Mouse (Mus musculus) hindbrain, embryonic 14.5 days (tissue): ENCODE measurements around the gene Ccdc65. TPM values are rescaled to one million over a fixed set of nuclear protein-coding genes. Genes with fewer than 3 reads are reported as not detected.
"Not testable (repeated sequence)": the region's sequence is repeated elsewhere in the genome, so short reads cannot be mapped to it uniquely, and the experiment has no call there.

Experiments
- ATAC-seq: fragments of 200-750 bp; cut with Nextera tagmentation; 2 replicates; pipeline ENCODE4 v1.8.0; 2017; ENCODE audit warnings: moderate number of reproducible peaks, mild to moderate bottlenecking, moderate TSS enrichment, moderate library complexity; ENCODE audit not compliant: low FRiP score
- DNase-seq: peaks from one replicate; pipeline ENCODE4 v3.0.0-alpha.2; 2015; ENCODE audit warnings: low spot score
- H3K27ac ChIP-seq: fragments of 300-500 bp; sonication (generic); 2 replicates; pipeline ENCODE4 v1.5.1; 2014; ENCODE audit warnings: mild to moderate bottlenecking, moderate library complexity
- H3K27me3 ChIP-seq: fragments of 300-500 bp; sonication (generic); 2 replicates; pipeline ENCODE4 v1.6.1; 2014; ENCODE audit warnings: mild to moderate bottlenecking, low read length, mixed read lengths; ENCODE audit not compliant: control insufficient read depth, insufficient read depth
- H3K36me3 ChIP-seq: fragments of 300-500 bp; sonication (generic); replicated peaks from 2 replicates; pipeline ENCODE4 v1.6.1; 2014; ENCODE audit not compliant: control insufficient read depth, insufficient read depth
- H3K4me1 ChIP-seq: fragments of 300-500 bp; sonication (generic); replicated peaks from 2 replicates; pipeline ENCODE4 v1.6.1; 2014; ENCODE audit warnings: antibody characterized with exemption, low read length, mixed read lengths; ENCODE audit not compliant: control insufficient read depth, insufficient read depth
- H3K4me2 ChIP-seq: fragments of 300-500 bp; sonication (generic); replicated peaks from 2 replicates; pipeline ENCODE4 v1.6.1; 2014; ENCODE audit warnings: mild to moderate bottlenecking, moderate library complexity
- H3K4me3 ChIP-seq: fragments of 300-500 bp; sonication (generic); replicated peaks from 2 replicates; pipeline ENCODE4 v1.5.1; 2014; ENCODE audit warnings: mild to moderate bottlenecking, low read length
- H3K9ac ChIP-seq: fragments of 300-500 bp; sonication (generic); 2 replicates; pipeline ENCODE4 v1.6.1; 2014
- H3K9me3 ChIP-seq: fragments of 300-500 bp; sonication (generic); 2 replicates; pipeline ENCODE4 v1.6.1; 2016; ENCODE audit warnings: low read length; ENCODE audit not compliant: control insufficient read depth
- WGBS: fragments of 180-500 bp; shearing (Covaris S2); extraction: QIAGEN DNeasy Blood & Tissue Kit; methylation state at CpG from one replicate; pipeline ENCODE4 v1.1.7; 2014; 5-methylcytosine and 5-hydroxymethylcytosine counted together
- polyA plus RNA-seq: library from polyadenylated mRNA; unstranded; fragments of >200 nt; fragmentation: Nextera tagmentation; extraction: Ambion mirVana; gene quantifications from 2 replicates; pipeline ENCODE4 v1.2.1, GENCODE M21; 2014

Ccdc65 gene
- polyA plus RNA-seq, 1 experiment from 2014 or later = 6.6 TPM

- H3K36me3 ChIP-seq = peaks cover 43% of the 10 kb centered on the region
- H3K4me3 ChIP-seq, H3K9me3 ChIP-seq, H3K4me2 ChIP-seq, H3K27me3 ChIP-seq, H3K9ac ChIP-seq, DNase-seq, H3K27ac ChIP-seq, ATAC-seq, H3K4me1 ChIP-seq: not testable (repeated sequence)
- WGBS = 96% methylated on average over 3 of the region's 3 CpGs
Measured at GRCm38 (mm10) chr15:98743863-98744262, 35.9 kb downstream of the Ccdc65 start.

DNA sequence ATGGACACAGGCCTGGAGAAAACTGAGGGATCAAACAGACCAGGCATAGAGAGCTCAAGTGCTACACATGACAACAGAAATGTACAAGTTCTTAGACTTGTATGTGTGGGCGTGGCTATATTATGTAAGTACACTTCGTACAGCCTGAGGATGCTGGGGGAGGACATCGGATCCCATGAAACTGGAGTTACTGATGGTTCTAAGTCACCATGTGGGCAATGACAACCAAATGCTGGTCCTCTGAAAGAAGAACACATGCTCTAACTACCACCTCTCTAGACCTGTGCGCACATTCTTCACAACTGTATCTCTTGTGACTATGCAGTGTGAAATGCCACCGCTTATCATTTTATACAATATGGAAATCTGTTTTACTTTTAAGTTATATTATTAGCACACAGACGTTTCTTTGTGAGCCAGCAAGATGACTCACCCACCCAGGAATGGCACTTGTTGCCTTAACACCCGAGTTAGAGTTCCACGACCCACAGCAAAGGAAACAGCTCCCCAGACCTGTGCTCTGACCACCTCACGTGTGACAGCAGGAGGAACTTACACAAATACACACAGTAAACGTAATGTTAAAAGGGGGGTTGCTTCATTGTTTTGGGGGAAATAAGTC is 38.4 kb downstream of the Ccdc65 start:
- ATAC-seq (no peak), DNase-seq (no peak)
- H3K36me3 ChIP-seq = peaks cover 25% of the 10 kb centered on the region
- 87% methylated on average over 10 of the region's 10 CpGs for WGBS
- H3K4me3 ChIP-seq = no peak overlapping the region
- no peaks in the 10 kb centered on the region for H3K9me3 ChIP-seq
- no peak overlapping the region for H3K27ac ChIP-seq
- no peaks in the 10 kb centered on the region for H3K4me1 ChIP-seq
- no peak overlapping the region for H3K4me2 ChIP-seq
- no peak overlapping the region for H3K9ac ChIP-seq
- no peaks in the 10 kb centered on the region for H3K27me3 ChIP-seq

DNA sequence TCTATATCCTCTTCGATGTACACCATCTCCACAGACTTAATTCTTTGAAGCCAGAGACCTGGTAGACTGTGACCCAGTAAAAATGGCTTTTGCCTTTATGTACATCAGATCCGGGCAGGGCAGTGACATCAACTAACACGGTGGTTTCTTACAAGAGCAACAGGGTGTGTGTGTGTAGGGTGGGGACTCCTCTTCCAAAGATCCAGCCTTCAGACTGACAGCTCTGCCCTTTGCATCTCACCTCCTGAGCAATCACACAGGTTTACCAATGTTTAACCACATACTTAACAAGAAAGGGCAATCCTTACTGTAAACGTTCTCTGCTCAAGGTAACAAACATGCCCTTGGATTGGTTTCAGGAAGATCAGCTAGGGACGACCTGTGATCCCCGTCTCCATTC is 39.3 kb downstream of the Ccdc65 start:
- no peak for ATAC-seq

DNA sequence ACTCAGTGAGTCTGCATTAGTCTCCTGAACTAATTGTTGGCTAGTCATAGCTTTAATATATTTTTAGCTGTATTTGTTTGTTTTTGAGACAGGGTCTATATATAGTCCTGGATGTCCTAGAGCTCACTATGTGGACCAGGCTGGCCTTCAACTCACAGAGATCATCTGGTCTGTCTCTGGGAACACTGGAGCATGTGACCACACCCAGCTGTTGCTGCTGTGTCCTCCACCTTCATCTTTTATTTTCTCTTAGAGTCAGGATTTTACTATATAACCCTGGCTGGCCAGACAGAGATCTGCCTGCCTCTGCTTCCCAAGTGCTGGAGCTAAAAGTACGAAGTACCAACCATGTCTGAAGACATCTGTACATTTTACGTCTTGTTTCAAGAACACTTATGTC is 41.1 kb downstream of the Ccdc65 start:
- no peaks in the 10 kb centered on the region for H3K4me1 ChIP-seq
- H3K4me2 ChIP-seq = no peak overlapping the region
- no peaks in the 10 kb centered on the region for H3K27me3 ChIP-seq
- no peak overlapping the region for H3K4me3 ChIP-seq
- peaks cover 11% of the 10 kb centered on the region; the same call in 1 of the 2 replicates for H3K36me3 ChIP-seq
- DNase-seq = no peak
- no peak for ATAC-seq
- no peak overlapping the region for H3K27ac ChIP-seq
- 96% methylated on average over 2 of the region's 2 CpGs for WGBS
- H3K9me3 ChIP-seq = no peaks in the 10 kb centered on the region
- no peak overlapping the region for H3K9ac ChIP-seq

More for the DNA sequence above, 39.3 kb downstream of the Ccdc65 start:
- H3K9me3 ChIP-seq = no peaks in the 10 kb centered on the region
- H3K4me2 ChIP-seq = no peak overlapping the region
- no peaks in the 10 kb centered on the region for H3K27me3 ChIP-seq
- H3K9ac ChIP-seq = no peak overlapping the region
- H3K4me1 ChIP-seq = no peaks in the 10 kb centered on the region
- H3K27ac ChIP-seq = no peak overlapping the region
- no peak overlapping the region for H3K4me3 ChIP-seq
- no peak for DNase-seq
- WGBS = 86% methylated on average over 6 of the region's 6 CpGs
- peaks cover 16% of the 10 kb centered on the region; the same call in 1 of the 2 replicates for H3K36me3 ChIP-seq

DNA sequence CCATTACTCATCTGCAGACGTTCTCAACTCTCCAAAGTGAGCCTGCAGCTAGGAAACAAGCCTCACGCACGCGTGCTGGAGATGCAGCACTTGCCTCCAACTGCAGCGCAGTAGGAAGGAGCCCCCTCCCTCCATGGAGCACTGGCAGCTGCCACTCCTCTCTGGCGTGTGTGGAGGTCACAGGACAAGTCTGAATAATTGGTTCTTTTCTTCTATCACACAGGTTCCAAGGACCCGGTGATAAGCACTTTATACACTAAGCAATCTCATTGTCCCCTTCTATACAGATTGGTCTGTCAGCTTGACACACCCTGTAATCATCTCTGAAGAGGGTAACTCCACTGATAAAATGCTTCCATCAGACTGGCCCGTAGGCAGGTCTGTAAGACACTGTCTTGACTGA is 45.0 kb downstream of the Ccdc65 start:
- no peak overlapping the region for H3K9ac ChIP-seq
- no peaks in the 10 kb centered on the region for H3K9me3 ChIP-seq
- H3K27ac ChIP-seq = no peak overlapping the region
- H3K27me3 ChIP-seq = no peaks in the 10 kb centered on the region
- DNase-seq (no peak), ATAC-seq (no peak)
- H3K4me3 ChIP-seq = no peak overlapping the region
- WGBS = 66% methylated on average over 8 of the region's 8 CpGs
- peaks cover 24% of the 10 kb centered on the region for H3K36me3 ChIP-seq
- no peak overlapping the region for H3K4me2 ChIP-seq
- no peaks in the 10 kb centered on the region for H3K4me1 ChIP-seq

- H3K27ac ChIP-seq = no peak overlapping the region
- H3K36me3 ChIP-seq = peaks cover 28% of the 10 kb centered on the region
- H3K27me3 ChIP-seq = no peaks in the 10 kb centered on the region
- ATAC-seq (no peak), DNase-seq (no peak)
- H3K4me2 ChIP-seq = no peak overlapping the region
- H3K4me3 ChIP-seq = no peak overlapping the region
- H3K9ac ChIP-seq = no peak overlapping the region
- no peaks in the 10 kb centered on the region for H3K4me1 ChIP-seq
- WGBS = 90% methylated on average over 2 of the region's 2 CpGs
- no peaks in the 10 kb centered on the region for H3K9me3 ChIP-seq
Measured at GRCm38 (mm10) chr15:98754125-98754524, 46.1 kb downstream of the Ccdc65 start.

DNA sequence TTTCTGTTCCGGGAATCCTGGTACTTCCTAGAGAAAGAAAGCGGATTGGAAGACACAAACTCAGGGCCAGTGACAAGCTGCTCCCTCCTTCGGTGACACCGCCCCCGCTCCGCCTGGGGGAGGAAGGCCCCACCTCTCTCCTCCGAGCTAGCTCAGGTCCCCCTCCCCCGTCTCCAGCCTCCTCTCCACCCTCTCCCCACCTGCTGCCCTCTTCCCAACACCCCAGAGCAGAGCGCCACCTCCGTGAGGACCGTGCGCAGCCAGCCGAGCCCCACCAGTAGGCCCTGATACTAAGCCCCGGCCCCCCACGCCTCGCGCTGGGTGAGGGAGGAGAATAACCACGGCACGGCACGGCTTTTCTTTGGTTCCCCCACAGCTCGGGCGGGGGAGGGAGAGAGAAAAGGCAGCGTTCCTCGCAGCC is 54.2 kb downstream of the Ccdc65 start:
- DNase-seq = peak; percentile 68
- Histone ChIP-seq H3K27ac (peak overlapping the region; percentile 92), H3K4me3 (peak overlapping the region; percentile 86), H3K36me3 (peaks cover 22% of the 10 kb centered on the region), H3K4me1 (peaks cover 20% of the 10 kb centered on the region), H3K4me2 (peak overlapping the region; percentile 72), H3K9ac (peak overlapping the region; percentile 92), H3K9me3 (no peaks in the 10 kb centered on the region), H3K27me3 (peaks cover 14% of the 10 kb centered on the region)
- under 1% methylated on average over 13 of the region's 24 CpGs for WGBS
- peak; percentile 61 for ATAC-seq

- H3K36me3 ChIP-seq = peaks cover 22% of the 10 kb centered on the region
- peak; percentile 97 for ATAC-seq
- H3K27ac ChIP-seq = peak within 1 kb of the TSS; percentile 92
- H3K4me3 ChIP-seq = peak within 1 kb of the TSS; percentile 86
- no peaks in the 10 kb centered on the region for H3K9me3 ChIP-seq
- peak within 1 kb of the TSS; percentile 72 for H3K4me2 ChIP-seq
- DNase-seq = peak; percentile 96
- H3K9ac ChIP-seq = peak within 1 kb of the TSS; percentile 92
- H3K4me1 ChIP-seq = peaks cover 20% of the 10 kb centered on the region
- peaks cover 17% of the 10 kb centered on the region for H3K27me3 ChIP-seq
- under 1% methylated on average over 72 of the region's 76 CpGs for WGBS
Measured at GRCm38 (mm10) chr15:98762670-98763529, 54.9 kb downstream of the Ccdc65 start, which contains the start of gene Arf3. Gene Arf3 (minus strand): TSS chr15:98763214.

DNA sequence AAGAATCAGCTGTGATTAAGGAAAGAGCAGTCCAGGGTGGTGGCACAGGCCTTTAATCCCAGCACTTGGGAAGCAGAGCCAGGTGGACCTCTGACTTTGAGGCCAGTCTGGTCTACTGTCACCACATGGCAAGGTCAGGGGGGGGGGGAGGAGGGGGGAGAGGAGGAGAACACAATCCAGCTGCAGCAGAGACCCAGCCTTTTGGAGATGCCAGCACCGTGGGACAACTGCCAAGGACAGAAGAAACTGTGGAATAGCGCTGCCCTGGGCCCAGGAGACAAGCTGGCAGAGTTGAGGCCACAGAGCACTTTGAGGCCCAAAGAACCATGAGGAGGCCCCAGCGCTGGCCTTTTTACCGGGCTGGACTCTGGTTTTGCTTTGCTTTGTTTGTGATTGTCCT is 57.9 kb downstream of the Ccdc65 start:
- peaks cover 20% of the 10 kb centered on the region for H3K4me1 ChIP-seq
- H3K4me3 ChIP-seq = no peak overlapping the region
- H3K4me2 ChIP-seq = no peak overlapping the region
- no peaks in the 10 kb centered on the region for H3K9me3 ChIP-seq
- peaks cover 46% of the 10 kb centered on the region for H3K27me3 ChIP-seq
- no peak for ATAC-seq
- H3K27ac ChIP-seq = no peak overlapping the region
- 65% methylated on average over 4 of the region's 4 CpGs for WGBS
- DNase-seq = no peak
- 0 out of 2 replicates have a peak, but pooled peaks cover 4% of the 10 kb centered on the region for H3K36me3 ChIP-seq
- H3K9ac ChIP-seq = no peak overlapping the region
